Mouse (Mus musculus) gastrocnemius, postnatal 4 days (tissue): ENCODE measurements around the gene Sntb2. TPM values are rescaled to one million over a fixed set of nuclear protein-coding genes. Genes with fewer than 3 reads are reported as not detected.
A peak's percentile ranks its signal among the peaks of the same experiment; 100 is the strongest.

Experiments used
- DNase-seq, 2 experiments: peaks; one replicate each; pipeline ENCODE4 v3.0.0; 2021 to 2022; ENCODE audit warnings: low spot score in 2 of 2, mixed read lengths in 2 of 2
- total RNA-seq, 2 experiments: library from RNA; stranded (reverse); gene quantifications; 2 replicates each; pipeline ENCODE4 v1.2.3; 2021

The Sntb2 gene
- total RNA-seq, 2 experiments from 2014 or later, result 32.7 to 38.7 TPM

DNA sequence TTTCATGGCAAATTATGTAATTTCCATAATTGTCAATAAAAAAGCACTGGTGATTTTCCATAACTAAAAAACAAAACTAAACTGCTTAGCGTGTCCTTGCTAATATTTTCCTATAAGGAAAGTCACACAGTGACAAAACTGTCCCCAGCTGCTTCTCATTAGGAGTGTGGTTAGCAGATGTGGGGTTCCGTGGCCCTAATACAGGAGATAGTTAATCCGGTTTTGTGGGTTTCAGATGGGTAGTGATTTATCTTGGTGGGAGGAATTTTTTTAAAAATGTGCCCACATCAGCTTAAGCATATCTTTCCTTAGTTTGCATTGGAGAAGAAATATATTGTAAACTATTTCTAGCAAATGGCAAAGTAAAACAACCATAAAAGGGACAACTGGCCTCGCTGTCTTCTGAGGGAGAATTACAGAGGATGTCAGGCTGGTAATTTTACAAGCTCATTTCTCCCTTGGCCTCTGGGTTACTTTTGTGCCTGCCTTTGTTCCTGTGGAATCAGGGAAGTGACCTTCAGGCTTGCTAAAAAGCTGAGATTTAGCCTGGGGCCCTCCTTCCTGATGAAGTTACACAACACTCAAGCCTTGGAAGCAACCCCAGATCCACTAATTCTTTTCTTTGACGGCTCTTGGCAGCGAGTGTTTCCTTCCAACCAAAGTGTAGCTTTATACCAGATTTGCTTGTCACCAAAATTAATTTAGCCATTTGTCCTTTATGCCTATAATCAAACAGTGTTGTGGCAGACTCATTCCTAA lies 6.2 kb upstream of the Sntb2 start:
- DNase-seq, result peak in 1 of 2 experiments; percentile 38

DNA sequence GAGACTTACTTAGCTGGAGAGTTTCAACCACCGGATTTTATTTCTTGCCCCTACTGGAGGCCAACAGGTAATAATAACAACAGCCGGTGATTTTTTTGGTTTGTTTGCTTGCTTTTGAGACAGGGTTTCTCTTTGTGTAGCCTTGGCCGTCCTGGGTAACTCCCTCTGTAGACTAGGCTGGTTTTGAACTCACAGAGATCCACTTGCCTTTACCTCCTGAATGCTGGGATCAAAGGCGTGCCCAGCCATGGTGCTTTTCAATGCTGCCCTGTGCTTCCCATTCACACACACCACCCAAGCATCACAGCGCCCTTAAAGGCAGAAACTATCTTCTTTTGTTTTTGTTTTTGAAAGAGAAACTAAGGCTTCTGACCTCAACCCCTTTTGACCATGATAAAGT lies 5.6 kb upstream of the Sntb2 start:
- DNase-seq, result no peak

DNA sequence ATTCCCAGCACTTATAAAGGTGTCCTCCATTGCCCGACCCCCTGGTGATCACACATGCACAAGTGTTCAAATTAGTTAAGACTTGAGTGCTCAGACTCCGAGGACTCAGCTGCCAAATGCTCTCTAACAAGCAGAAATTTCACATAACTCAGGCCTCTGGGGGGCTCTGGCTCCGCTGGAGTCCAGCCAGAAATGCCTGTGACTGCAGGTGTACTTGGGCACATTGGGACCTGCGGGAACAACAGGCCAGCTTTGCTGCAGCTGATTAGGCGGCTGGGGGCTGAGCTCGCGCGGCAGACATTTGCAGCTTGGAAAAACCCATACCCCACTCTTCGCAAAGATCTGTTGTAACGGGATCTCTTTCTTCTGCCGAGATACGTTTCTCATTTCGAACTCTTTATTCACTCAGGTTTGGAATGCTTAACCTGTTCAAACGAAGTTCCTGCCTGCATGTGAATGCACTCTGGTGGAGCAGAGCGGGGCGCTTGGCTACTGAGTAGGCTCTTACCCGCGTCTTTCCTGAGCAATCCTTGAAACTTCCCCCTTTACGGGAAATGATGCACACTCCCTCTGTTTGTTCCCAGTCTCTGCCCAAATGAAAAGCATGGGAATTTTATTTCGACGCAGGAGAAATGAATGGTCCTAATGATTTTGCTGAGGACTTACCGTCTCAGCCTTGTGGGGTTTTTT lies 3.0 kb upstream of the Sntb2 start:
- peak in 1 of 2 experiments; percentile 36 for DNase-seq

DNA sequence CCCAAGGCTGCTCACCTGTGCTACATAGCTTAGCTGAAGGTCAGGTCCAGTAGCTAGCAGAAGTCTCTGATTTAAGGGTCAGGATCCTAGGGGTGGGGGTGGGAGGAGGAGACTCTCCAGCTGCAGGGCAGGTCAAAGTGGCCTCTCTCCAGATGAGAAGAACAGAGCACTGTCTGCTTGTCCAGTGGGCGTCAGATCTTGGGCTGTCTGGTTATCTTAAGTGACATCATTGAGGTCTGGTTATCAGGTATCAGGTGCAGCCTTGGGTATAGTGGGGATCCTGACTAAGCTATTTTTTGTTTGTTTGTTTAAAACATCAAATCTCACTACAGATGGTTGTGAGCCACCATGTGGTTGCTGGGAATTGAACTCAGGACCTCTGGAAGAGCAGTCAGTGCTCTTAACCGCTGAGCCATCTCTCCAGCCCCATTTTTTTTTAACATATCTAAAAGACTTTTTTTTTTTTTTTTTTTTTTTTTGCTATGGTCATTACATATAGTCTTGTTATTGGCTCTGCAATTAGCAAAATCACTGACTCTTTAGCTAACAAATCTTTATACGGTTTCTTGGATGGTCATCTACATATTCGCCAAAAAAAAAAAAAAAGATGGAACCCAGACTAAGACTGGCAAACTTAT lies 1.9 kb upstream of the Sntb2 start:
- DNase-seq, result no peak

DNA sequence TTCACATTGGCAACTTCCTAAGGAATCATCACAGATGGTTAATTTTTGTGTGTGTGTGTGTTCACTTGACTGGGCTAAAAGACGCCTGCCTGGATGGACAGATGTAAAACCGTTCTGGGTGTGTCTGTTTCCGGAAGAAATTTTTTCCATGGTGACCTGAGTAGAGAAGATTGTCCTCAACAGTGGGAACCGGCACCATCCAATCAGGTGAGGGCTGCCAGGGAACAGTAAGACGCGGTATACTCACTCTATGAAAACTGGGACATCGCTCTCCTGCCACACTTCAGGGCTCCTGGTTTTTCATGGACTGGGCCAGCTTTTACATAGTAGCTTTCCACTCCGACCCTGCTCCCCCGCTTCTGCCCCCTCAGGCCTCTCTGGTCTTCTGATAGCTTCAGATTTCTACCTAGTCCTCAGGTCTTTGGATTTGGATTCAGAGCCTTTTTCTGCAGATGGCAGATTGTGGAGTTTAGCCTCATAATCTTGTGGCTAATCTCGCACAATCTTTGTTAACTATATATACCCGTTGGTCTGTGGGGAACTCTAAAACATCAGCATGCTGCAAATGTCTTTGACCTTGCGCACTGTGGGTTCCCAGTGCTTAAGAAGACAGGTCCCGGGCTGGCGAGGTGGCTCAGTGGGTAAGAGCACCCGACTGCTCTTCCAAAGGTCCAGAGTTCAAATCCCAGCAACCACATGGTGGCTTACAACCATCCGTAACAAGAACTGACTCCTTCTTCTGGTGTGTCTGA lies 1.1 kb upstream of the Sntb2 start:
- DNase-seq, result no peak

DNA sequence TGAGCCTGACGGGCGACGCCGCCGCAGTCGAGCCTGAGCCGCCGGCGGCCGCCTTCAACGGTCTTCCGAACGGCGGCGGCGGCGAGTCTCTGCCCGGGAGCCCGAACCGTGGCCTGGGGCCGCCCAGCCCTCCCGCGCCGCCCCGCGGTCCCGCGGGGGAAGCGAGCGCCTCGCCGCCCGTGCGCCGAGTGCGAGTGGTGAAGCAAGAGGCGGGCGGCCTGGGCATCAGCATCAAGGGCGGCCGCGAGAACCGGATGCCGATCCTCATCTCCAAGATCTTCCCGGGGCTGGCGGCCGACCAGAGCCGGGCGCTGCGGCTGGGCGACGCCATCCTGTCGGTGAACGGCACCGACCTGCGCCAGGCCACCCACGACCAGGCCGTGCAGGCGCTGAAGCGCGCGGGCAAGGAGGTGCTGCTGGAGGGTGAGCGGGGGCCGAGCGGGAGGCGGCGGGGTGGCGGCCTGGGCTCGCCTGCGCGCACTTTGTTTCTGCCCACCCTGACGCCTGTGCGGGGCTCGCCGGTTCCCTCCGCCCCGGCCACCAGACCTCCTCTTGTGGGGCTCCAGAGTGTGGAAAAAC lies 438 bp downstream of the Sntb2 start:
- peak; percentile 38 to 63 for DNase-seq

DNA sequence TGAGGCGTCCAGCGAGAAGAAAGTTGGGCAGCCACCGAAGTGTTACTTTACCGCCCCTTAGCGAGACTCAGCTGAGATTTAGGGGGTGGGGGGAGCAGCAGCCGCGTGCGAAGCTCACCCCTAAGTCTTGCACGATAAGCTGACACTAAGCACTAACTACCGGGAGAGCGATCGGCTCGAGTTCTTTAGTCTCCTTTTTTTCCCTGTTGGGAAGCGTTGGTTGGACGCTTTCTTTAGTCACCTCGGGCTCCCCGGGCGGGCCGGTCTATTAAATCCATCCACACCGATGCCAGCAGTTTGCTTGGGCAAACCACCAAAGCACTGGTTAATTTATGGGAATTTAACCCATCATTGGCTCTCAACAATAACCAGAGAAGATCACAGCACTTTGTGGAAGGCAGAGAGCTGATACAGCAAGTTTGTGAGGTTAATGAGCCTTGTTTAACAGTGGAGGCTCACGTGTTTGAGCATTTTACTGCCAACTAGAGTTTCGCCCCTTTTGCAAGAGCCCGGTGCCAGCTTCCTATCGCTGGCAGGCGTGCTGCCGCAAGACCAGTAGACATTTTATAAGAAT lies 1.0 kb downstream of the Sntb2 start:
- peak in 1 of 2 experiments; percentile 49 for DNase-seq

DNA sequence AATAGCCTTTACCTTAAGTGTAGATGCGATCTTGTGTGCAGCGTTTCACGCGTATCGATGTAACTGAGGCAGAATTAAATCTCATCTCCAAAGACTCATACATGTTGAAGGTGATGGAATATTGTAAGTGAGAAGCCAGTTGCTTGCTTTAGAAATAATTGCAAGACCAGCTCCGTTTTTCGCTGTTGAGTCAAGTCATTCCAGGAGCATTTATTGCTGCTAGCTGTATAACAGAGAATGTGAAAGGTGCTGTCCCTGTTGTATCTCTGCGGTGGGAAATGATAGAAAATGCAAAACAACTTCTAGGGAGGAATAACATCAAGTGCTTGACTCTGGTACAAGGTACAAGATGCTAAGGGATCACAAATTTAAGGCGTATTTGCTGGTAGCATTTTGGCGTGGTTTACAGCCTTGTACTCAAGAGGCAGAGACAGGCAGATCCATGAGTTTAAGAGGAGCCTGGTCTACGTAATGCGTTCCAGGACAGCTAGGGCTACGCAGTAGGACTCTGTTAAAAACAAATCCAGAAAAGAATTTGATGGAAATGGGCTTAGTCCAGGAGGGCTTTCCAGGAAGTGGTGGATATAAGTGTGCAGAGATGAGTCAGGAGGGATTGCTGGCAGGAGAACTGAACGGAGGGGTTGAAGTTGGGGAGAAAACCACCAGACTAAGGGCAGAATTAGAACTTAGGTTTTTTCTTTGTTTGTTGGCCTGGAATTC lies 1.7 kb downstream of the Sntb2 start:
- no peak for DNase-seq

DNA sequence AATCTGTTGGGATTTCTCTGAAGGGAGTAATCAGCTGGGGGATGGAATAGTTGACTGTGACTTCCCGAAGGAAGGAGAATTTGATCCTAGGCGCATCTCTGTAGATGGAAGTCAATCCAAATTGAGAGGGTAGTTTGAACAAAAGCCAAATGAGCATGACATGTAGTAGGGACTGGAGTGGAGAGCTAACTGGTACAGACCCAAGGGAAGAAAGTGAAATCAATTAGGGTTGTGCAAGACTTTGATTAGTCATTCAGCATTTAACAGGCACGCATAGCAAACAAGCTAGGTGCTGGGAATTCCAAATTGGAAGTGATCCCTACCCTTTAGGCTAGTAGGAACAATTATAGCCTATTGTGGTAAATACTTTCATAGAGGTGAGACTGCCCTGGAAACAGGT lies 6.3 kb downstream of the Sntb2 start:
- DNase-seq, result no peak

DNA sequence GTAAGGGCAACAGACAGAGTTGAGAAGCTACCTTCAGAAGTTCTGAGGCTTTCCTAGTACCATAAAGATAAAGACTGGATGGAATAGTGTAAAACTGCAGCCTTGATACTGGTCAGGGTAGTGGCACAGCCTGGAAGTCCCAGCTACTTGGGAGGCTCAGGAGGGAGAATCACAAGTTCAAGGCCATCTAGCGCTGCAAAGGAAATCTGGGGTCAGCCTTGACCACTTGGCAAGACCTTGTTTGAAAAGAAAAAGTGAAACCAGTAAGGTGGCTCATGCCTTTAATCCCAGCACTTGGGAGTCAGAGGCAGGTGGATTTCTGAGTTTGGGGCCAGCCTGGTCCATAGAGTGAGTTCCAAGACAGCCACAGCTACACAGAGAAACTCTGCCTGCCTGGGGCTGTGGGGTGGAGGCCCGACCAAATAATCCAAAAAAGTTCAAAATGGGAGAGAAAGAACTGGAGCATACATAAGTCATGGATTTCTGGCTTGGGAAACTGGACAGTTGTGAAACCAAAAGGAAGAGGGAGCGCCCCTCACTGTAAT lies 8.4 kb downstream of the Sntb2 start:
- no peak for DNase-seq

DNA sequence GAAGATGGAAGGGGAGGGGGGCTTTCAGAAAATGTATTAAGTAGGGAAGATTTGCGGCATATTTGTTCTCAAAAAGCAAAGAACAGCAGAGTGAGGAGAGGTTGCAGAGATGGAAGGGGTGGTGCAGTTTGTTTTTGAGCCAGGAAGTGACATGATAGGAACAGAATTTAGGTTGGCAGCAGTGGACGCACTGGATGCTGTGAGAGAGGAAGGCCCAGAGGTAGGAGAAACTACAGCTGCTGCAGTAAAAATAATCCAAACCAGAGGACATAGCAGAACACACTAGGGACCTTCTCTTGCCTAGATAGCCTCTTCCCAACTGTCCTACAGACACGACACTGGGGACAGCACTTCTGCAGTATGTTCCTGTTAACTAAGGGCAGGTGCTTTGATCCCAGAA lies 9.2 kb downstream of the Sntb2 start:
- DNase-seq, result no peak

DNA sequence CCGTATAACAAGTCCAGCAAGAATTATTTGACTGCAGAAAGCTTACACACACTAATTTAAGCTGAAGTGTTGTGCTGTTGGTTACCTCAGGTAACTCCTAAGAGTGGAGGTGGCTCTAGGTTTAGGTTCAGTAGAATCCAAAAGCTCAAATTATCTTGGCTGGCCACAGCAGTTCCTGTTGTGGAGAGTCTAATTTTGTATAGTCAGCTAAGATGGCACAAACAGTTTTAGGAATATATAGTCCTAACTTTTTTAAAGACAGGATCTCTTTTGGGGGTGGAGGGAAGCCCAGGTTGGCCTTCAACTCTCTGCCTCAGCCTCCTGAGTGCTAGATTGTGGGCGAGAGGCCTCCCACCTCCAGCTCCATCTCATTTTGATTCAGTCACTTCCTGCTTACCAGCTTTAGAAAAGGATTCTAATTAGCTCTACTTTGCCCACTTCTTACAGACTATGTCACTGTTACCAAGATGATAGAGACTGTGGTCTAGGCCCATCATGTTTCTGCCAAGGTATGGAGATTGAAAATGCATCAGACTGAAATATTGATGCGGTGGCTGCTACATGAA lies 13.2 kb downstream of the Sntb2 start:
- DNase-seq, result no peak

DNA sequence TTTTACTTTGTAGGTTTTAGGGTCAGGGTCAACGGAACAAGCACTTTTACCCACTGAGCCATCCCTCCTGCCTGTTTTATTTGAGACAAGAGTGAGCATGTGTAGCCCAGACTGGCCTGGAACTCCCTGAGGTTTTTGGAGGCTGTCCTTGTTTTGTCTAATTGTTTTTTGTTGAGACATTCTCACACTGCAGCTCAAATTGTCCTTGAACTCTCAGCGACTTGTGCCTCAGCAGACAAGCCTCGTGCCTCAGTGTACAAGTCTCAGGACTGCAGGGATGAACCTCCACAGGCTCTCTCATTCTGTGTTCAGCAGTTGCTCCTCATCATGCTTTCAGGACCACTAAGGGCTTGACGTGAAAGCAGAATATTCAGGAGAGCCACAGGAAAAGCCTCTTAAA lies 16.2 kb downstream of the Sntb2 start:
- no peak for DNase-seq

DNA sequence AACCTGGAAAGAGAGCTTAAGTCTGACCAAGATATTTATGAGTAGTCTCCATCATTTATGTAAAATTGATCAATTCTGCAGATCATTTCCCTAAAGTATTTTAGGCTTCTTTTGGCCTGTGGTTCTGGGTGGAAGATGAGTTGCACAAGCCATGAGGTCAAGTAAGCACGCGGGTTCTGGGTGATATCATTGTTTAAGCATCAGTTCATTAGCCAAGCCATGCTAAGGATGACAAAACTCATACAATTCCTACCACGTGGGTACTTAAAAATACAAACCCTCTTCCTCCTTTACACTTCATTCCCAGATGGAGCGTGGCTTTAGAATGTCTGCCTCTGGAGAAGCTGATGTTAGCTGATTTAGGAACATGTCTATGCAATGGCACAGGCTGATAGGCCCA lies 18.0 kb downstream of the Sntb2 start:
- no peak for DNase-seq

DNA sequence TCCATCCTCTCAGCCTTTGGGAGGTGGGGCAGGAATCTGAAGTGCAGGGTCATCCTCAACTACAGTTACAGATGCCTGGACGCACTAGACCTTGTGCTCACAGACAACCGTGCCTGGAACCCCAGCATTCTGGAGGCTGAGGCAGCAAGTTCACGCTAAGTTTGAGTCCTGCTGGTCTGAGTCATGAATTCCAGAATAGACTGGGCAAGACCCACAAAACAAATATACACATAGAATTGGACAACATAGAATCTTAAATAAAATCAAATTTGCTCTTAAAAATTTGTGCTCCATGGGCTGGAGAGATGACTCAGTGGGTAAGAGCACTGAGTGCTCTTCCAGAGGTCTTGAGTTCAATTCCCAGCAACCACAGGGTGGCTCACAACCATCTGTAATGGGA lies 21.5 kb downstream of the Sntb2 start:
- no peak for DNase-seq

DNA sequence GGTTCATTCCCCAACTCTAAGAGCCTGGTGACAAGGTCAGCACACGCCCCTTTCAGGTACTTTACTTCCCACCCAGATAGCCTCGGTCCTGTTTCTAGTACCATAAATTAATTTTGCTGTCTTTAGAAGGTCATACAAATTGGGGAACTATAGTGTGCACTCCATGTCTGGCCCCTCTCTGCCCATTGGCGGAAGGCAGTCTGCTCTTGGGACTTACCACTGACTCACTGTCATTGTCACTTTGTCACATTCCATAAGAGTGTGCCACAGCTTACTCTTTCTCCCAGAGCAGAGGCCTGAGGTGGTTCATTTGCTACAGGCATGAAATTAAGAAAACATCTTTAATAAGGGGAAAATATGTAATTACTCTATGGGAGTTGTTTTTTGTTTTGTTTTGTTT lies 22.7 kb downstream of the Sntb2 start:
- DNase-seq, result no peak

DNA sequence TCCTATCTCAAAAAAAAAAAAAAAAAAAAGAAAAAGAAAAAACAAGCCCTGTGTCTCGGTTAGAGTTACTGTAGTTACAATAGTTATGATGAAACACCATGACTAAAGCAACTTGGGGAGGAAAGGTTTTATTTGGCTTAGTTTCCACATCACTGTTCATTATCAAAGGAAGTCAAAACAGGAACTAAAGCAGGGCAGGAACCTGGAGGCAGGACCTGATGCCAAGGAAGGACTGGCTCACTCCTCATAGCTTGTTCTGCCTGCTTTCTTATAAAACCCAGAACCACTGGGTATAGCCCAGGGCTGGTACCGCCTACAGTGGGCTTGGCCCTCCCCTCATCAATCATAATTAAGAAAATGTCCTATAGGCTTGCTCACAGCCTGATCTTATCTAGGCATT lies 24.1 kb downstream of the Sntb2 start:
- DNase-seq, result no peak

DNA sequence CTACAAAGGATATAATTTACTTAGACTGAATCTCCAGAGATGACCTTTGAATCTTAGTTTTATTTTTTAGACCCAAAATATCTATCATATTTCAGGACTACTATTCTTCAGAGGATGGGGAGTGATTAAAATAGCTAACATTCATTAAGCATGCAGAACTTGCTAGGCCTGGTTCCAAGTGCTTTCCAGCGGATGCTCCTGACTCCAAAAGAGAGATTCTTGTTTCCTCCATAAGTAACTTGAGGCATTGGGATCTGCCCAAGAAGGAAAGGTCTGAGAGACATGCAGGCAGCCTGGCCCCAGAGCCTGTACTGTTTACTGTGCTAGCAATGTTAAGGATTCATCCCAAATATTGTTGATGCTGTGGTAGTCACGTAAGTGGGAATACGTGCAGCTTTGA lies 26.8 kb downstream of the Sntb2 start:
- DNase-seq, result peak in 1 of 2 experiments; percentile 28

DNA sequence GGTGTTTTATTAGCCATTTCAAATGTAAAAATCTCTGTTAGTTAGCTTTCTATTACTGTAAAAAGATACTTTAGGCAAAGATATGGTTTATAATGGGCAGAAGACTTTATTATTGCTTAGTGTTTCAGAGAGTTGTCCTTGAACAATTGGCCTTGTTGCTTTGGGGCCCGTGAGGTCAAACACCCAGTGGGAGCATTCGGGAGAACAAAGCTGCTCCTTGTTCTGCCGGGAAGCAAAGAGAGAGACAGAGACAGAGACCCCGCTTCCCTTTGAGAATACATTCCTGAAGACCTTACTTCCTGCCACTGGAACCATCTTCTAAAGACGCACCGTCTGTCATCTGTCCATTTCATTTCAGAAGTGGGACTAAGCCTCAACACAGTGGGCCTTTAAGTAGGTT lies 27.8 kb downstream of the Sntb2 start:
- no peak for DNase-seq

DNA sequence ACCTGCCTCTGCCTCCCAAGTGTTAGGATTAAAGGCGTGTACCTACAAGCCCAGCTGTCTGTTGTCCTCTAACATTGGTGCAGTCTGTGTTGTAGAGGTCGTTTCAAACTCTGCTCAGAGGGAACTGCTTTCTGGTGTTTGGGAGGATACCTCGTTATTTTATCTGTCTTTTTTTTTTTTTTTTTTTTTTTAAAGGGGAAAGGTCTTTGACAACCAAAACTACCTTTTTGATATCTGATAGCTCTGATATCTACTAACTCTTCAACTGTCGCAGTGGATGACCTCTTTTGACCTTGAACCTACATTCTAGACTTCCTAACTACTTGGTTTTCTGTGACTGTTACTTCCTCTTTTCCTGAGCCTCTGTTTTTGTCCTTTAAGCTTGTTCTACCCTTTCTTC lies 29.0 kb downstream of the Sntb2 start:
- no peak for DNase-seq
